Comparison of ENCODE assay signal across 14 mouse cellular contexts in the genomic region with DNA sequence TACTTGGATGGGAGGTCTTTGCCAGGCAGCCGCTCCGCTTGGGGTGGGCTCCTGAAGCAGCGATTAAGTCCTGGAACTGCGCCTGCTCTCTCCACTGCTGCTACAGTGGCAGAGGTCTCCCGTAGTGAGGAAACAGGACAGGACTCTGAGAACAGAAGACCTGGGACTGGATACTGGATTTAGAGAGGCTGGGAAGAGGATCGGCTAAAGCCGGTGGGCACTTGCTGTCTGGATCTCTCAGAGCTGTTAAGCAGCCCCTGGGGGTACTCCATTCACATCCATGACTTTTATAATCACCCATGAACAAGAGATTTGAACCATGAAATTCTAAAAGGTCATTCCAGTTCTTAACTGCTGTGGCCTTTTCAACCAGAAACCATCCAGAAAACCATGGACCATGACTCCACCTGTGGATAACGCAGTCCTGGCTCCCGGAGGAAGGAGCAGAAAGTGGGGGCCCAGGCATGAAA.
A peak's percentile ranks its signal among the peaks of the same experiment; 100 is the strongest.
DNase-seq lines count a peak whose midpoint lies in the region; ATAC-seq lines count a peak whose summit lies in the region.
"Had no signal": no experiment of that assay in that cellular context is flagged by ENCODE, and none has a peak within 500 bp of the region (broad histone marks: within the 10 kb centered on the region; RNA-seq: fewer than 3 reads in every experiment).

No protein-coding gene starts in this region.

- 0 out of 2 replicates have a peak overlapping the region, but pooled peaks have one; percentile 22 for H3K4me3 ChIP-seq in midbrain, embryonic 10.5 days
- no peak overlapping the region for H3K4me3 ChIP-seq in midbrain, embryonic 15.5 days
- no peak overlapping the region for H3K4me3 ChIP-seq in embryonic facial prominence, embryonic 10.5 days
- no peak overlapping the region for H3K4me3 ChIP-seq in midbrain, embryonic 11.5 days (ENCODE audit: low read depth, low read length)
- H3K4me3 ChIP-seq: forebrain, embryonic 13.5 days; liver, embryonic 12.5 days had no signal

- 0 out of 2 replicates have a peak, but pooled peaks cover 7% of the 10 kb centered on the region for H3K27me3 ChIP-seq in midbrain, embryonic 10.5 days (ENCODE audit: low read depth, poor library complexity, severe bottlenecking)
- no peaks in the 10 kb centered on the region for H3K27me3 ChIP-seq in midbrain, embryonic 15.5 days (replicated peaks)
- 0 out of 2 replicates have a peak, but pooled peaks cover 9% of the 10 kb centered on the region for H3K27me3 ChIP-seq in embryonic facial prominence, embryonic 10.5 days (replicated peaks; ENCODE audit: low read depth, poor library complexity, severe bottlenecking)
- no peaks in the 10 kb centered on the region for H3K27me3 ChIP-seq in midbrain, embryonic 11.5 days (ENCODE audit: control insufficient read depth, insufficient read depth, low read length)
- H3K27me3 ChIP-seq: forebrain, embryonic 13.5 days; liver, embryonic 12.5 days had no signal

- DNase-seq in midbrain, embryonic 10.5 days (ENCODE audit: low spot score) = peak; percentile 55
- DNase-seq in embryonic facial prominence, embryonic 10.5 days (ENCODE audit: low spot score) = peak; percentile 27
- DNase-seq in midbrain, embryonic 11.5 days (ENCODE audit: low spot score, missing footprints) = peak; percentile 89
- DNase-seq in retina, embryonic 14.5 days (ENCODE audit: low spot score) = peak; percentile 35
- no peak for DNase-seq in urinary bladder, postnatal 25 days (ENCODE audit: low spot score)
- no peak for DNase-seq in adrenal gland, postnatal 14 days
- no peak for DNase-seq in thymus, postnatal 25 days
- DNase-seq: adrenal gland, postnatal 36 days; heart, adult 18-20 months; heart, postnatal 10 days had no signal

- peak overlapping the region; percentile 39 for H3K27ac ChIP-seq in midbrain, embryonic 10.5 days (replicated peaks)
- H3K27ac ChIP-seq in midbrain, embryonic 15.5 days = no peak overlapping the region
- no peak overlapping the region for H3K27ac ChIP-seq in embryonic facial prominence, embryonic 10.5 days (replicated peaks)
- no peak overlapping the region; the same call in 1 of the 2 replicates for H3K27ac ChIP-seq in midbrain, embryonic 11.5 days (ENCODE audit: low read depth, low read length)
- H3K27ac ChIP-seq: forebrain, embryonic 13.5 days; liver, embryonic 12.5 days had no signal

- H3K4me2 ChIP-seq in midbrain, embryonic 15.5 days = no peak overlapping the region
- H3K4me2 ChIP-seq in midbrain, embryonic 11.5 days = no peak overlapping the region
- H3K4me2 ChIP-seq: forebrain, embryonic 13.5 days; liver, embryonic 12.5 days had no signal

- WGBS in midbrain, embryonic 10.5 days = 48% methylated on average over 9 of the region's 9 CpGs
- 34% methylated on average over 9 of the region's 9 CpGs for WGBS in midbrain, embryonic 15.5 days
- 43% methylated on average over 9 of the region's 9 CpGs for WGBS in embryonic facial prominence, embryonic 10.5 days
- 30% methylated on average over 9 of the region's 9 CpGs for WGBS in midbrain, embryonic 11.5 days

- no peaks in the 10 kb centered on the region for H3K36me3 ChIP-seq in midbrain, embryonic 10.5 days
- H3K36me3 ChIP-seq in midbrain, embryonic 15.5 days (replicated peaks) = no peaks in the 10 kb centered on the region
- H3K36me3 ChIP-seq in embryonic facial prominence, embryonic 10.5 days (replicated peaks) = no peaks in the 10 kb centered on the region
- no peaks in the 10 kb centered on the region for H3K36me3 ChIP-seq in midbrain, embryonic 11.5 days (ENCODE audit: control insufficient read depth, insufficient read depth, low read length)
- H3K36me3 ChIP-seq: liver, embryonic 12.5 days had no signal

- no peaks in the 10 kb centered on the region for H3K9me3 ChIP-seq in midbrain, embryonic 10.5 days (replicated peaks)
- no peaks in the 10 kb centered on the region for H3K9me3 ChIP-seq in midbrain, embryonic 15.5 days
- H3K9me3 ChIP-seq in embryonic facial prominence, embryonic 10.5 days = no peaks in the 10 kb centered on the region
- no peaks in the 10 kb centered on the region for H3K9me3 ChIP-seq in midbrain, embryonic 11.5 days (ENCODE audit: control insufficient read depth, low read length)
- H3K9me3 ChIP-seq: forebrain, embryonic 13.5 days; liver, embryonic 12.5 days had no signal

- no peak for ATAC-seq in midbrain, embryonic 15.5 days (replicated peaks)
- ATAC-seq in midbrain, embryonic 11.5 days (ENCODE audit: low FRiP score) = peak; percentile 84
- ATAC-seq: CD4-positive, CD25-positive, alpha-beta regulatory T cell, adult 4 months; forebrain, embryonic 13.5 days; liver, embryonic 12.5 days had no signal

- no peak overlapping the region for H3K9ac ChIP-seq in midbrain, embryonic 15.5 days
- no peak overlapping the region for H3K9ac ChIP-seq in midbrain, embryonic 11.5 days (ENCODE audit: low read length)
- H3K9ac ChIP-seq: forebrain, embryonic 13.5 days; liver, embryonic 12.5 days had no signal

- peaks cover 36% of the 10 kb centered on the region for H3K4me1 ChIP-seq in midbrain, embryonic 10.5 days
- H3K4me1 ChIP-seq in midbrain, embryonic 15.5 days = no peaks in the 10 kb centered on the region
- H3K4me1 ChIP-seq in embryonic facial prominence, embryonic 10.5 days = peaks cover 27% of the 10 kb centered on the region
- H3K4me1 ChIP-seq in midbrain, embryonic 11.5 days (ENCODE audit: control insufficient read depth, insufficient read depth, low read length) = peaks cover 3% of the 10 kb centered on the region; the same call in 1 of the 2 replicates
- H3K4me1 ChIP-seq: forebrain, embryonic 13.5 days; liver, embryonic 12.5 days had no signal

Comparison
In these comparisons a context has a peak if more than half of its experiments do, and no peak if none do; other contexts are left out.
1. DNase-seq: peak in midbrain, embryonic 10.5 days (single experiment), embryonic facial prominence, embryonic 10.5 days (single experiment), midbrain, embryonic 11.5 days (single experiment) and retina, embryonic 14.5 days (single experiment); none in urinary bladder, postnatal 25 days (single experiment), adrenal gland, postnatal 14 days (single experiment) and thymus, postnatal 25 days (single experiment).